Mouse (Mus musculus) embryonic fibroblast, embryonic 13.5 days (primary cell): ENCODE measurements around the gene Vars. TPM values are rescaled to one million over a fixed set of nuclear protein-coding genes. Genes with fewer than 3 reads are reported as not detected.
"Not testable (repeated sequence)": the region's sequence is repeated elsewhere in the genome, so short reads cannot be mapped to it uniquely, and the experiment has no call there.

Experiments
- H3K27ac ChIP-seq: 2 replicates; pipeline ENCODE4 v1.5.1; 2012; ENCODE audit warnings: low read length, control low read depth, inconsistent platforms; ENCODE audit not compliant: insufficient read depth
- H3K4me1 ChIP-seq: 2 replicates; pipeline ENCODE4 v1.6.1; 2011; ENCODE audit warnings: low read length; ENCODE audit not compliant: control insufficient read depth, insufficient read depth
- H3K4me3 ChIP-seq: 2 replicates; pipeline ENCODE4 v1.5.1; 2011; ENCODE audit warnings: mild to moderate bottlenecking, control low read depth, low read length; ENCODE audit not compliant: insufficient read depth
- CTCF ChIP-seq: IDR thresholded peaks from 2 replicates; pipeline ENCODE4 v1.5.1; 2011; ENCODE audit warnings: mild to moderate bottlenecking, control low read depth, low read length, moderate library complexity, borderline replicate concordance; ENCODE audit not compliant: insufficient read depth
- POLR2A ChIP-seq: IDR thresholded peaks from 2 replicates; pipeline ENCODE4 v1.6.1; 2011; ENCODE audit warnings: low read depth, mild to moderate bottlenecking, control low read depth, low read length, moderate library complexity
- polyA plus RNA-seq: library from polyadenylated mRNA; stranded (reverse); fragments of >200 nt; gene quantifications from 2 replicates; pipeline ENCODE4 v1.2.4, GENCODE M21; 2011; ENCODE audit warnings: low read depth; ENCODE audit not compliant: missing spikeins, insufficient read length

Vars gene
- polyA plus RNA-seq, 1 experiment: 81.3 TPM

DNA sequence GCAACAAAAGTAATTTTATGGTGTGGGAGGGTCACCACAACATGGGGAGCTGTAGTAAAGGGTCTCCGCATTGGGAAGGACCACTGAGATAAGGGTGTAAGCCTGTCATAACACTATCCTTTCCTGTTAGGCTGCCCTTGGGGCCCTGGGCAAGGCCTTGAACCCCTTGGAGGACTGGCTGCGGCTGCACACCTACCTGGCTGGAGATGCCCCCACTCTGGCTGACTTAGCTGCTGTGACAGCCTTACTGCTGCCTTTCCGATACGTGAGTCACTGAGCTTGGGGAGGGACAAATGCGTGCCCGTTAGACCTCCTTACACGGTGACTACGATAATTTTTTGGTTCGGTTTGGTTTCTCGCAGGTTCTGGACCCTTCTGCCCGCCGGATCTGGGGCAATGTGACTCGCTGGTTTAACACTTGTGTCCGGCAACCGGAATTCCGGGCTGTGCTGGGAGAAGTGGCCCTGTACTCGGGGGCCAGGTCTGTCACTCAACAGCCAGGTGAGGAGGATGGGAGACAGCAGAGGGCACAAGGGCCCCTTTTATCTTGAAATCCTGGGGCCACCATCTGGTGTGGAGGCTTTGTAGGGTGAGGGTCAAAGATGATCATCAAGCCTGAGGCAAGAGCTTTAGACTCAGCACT lies 3.4 kb downstream of the Vars start:
- no peak overlapping the region for H3K4me3 ChIP-seq

DNA sequence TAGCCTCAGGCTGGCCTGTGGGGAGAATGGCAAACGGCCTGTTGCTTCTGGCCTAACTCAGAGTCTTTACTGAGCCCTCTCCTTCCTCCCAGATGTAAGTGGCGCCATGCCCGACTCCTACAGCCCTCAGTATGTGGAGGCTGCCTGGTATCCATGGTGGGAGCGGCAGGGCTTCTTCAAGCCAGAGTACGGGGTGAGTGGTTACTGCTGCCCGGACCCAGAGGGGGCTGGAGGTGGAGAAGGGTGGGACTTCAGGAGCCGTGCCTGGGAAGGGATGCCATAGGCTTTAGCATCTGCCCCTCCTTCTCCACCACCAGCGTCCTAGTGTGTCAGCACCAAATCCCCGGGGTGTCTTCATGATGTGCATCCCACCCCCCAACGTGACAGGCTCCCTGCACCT lies 4.4 kb downstream of the Vars start:
- no peak overlapping the region for H3K27ac ChIP-seq
- TF ChIP-seq POLR2A: no peak
- TF ChIP-seq CTCF: no peak
- H3K4me3 ChIP-seq: no peak overlapping the region
- no peaks in the 10 kb centered on the region; the same call in 1 of the 2 replicates for H3K4me1 ChIP-seq

More for the DNA sequence above, 3.4 kb downstream of the Vars start:
- Histone ChIP-seq H3K27ac (no peak overlapping the region), H3K4me1 (peaks cover 2% of the 10 kb centered on the region; the same call in 1 of the 2 replicates)
- TF ChIP-seq CTCF (no peak), POLR2A (no peak)

DNA sequence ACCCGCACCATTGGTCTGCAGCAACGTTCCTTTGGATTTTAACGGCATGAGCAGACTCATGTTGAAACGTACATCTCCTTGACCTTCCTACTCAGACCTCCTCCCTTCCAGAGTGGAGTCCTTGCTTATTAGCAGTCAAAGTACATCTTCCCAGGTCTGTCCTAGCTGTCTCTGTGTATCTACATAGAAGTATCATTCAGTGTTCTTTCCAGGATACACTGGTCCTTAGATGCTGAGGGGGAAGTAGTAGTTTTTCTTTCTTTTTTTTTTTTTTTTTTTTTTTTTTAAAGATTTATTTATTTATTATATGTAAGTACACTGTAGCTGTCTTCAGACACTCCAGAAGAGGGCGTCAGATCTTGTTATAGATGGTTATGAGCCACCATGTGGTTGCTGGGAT lies 5.1 kb downstream of the Vars start:
- not testable (repeated sequence) for H3K27ac ChIP-seq, H3K4me3 ChIP-seq, H3K4me1 ChIP-seq

DNA sequence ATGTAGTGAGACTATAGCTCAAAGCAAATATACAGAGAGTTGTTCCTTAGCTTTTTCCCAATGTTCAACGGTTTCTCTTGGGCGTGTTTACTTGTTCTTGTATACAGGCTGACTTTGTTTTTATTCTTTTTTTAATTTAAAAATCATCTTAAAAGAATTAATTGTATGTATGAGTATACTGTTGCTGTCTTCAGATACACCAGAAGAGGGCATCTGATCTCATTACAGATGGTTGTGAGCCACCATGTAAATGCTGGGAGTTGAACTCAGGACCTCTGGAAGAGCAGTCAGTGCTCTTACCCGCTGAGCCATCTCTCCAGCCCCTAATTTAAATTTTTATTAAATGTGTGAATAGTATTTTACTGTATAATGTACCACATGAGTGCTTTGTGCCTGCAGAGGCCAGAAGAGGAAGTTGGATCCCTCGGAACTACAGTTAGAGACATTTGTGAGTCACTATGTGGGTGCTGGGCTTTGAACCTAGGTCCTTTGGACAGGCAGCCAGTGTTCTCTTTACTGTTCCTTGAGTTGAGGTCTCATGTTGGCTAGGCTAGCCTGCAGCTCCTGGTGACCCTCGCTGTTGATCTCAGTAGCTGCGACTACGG lies 6.7 kb downstream of the Vars start:
- Histone ChIP-seq H3K27ac (no peak overlapping the region), H3K4me3 (no peak overlapping the region), H3K4me1 (no peaks in the 10 kb centered on the region; the same call in 1 of the 2 replicates)
- TF ChIP-seq POLR2A: no peak
- no peak for TF ChIP-seq CTCF

DNA sequence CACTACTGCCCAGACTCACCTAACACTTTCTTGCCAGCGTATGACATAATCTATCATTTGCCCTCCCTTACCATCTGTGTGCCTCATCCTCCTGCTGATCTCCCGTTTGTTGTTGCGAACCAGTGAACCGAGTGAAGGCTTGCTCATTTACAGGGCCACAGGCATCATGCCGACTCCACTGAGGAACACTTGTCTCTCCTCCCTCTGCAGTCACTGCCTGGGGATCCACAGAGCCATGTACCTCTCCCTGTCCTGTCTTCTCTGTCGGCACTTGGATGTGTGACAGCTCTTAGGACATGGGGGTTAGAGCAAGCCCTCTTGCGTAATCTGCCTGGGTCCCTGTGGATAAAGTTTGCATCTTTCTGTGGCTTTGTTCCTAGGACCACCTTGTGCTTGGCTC lies 8.8 kb downstream of the Vars start:
- Histone ChIP-seq H3K27ac (no peak overlapping the region), H3K4me1 (no peaks in the 10 kb centered on the region), H3K4me3 (no peak overlapping the region)
- TF ChIP-seq CTCF: no peak
- no peak for TF ChIP-seq POLR2A

DNA sequence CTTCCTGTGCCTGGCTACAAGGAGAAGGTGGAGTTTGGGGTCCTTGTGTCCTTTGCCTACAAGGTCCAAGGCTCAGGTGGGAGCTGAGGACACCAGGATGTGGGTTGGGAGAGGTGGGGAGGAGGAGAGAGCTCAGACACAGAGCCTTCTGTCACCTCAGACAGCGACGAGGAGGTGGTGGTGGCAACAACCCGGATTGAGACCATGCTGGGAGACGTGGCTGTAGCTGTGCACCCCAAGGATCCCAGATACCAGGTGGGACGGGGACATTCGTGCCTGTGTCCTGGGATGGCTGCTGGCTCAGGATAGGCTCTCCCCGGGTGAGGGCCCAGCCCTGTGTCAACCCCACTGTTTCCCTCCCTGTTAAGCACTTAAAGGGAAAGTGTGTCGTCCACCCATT lies 10.7 kb downstream of the Vars start:
- no peak overlapping the region for H3K4me3 ChIP-seq
- TF ChIP-seq POLR2A (no peak), CTCF (no peak)
- H3K4me1 ChIP-seq: no peaks in the 10 kb centered on the region
- H3K27ac ChIP-seq: no peak overlapping the region

DNA sequence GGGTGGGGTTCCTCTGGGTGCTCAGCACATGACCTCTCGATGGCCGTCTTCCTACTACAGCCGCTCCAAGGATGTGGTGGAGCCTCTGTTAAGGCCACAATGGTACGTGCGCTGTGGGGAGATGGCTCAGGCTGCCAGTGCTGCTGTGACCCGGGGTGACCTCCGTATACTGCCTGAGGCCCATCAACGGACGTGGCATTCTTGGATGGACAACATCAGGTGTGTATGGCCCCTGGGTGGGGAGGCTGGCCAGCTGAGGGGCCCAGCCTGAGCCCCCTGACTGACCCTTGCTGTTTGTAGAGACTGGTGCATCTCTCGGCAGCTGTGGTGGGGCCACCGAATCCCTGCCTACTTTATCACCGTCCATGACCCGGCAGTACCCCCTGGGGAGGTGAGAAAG lies 11.6 kb downstream of the Vars start:
- Histone ChIP-seq H3K4me3 (no peak overlapping the region), H3K4me1 (no peaks in the 10 kb centered on the region), H3K27ac (no peak overlapping the region)
- TF ChIP-seq POLR2A (no peak), CTCF (no peak)

DNA sequence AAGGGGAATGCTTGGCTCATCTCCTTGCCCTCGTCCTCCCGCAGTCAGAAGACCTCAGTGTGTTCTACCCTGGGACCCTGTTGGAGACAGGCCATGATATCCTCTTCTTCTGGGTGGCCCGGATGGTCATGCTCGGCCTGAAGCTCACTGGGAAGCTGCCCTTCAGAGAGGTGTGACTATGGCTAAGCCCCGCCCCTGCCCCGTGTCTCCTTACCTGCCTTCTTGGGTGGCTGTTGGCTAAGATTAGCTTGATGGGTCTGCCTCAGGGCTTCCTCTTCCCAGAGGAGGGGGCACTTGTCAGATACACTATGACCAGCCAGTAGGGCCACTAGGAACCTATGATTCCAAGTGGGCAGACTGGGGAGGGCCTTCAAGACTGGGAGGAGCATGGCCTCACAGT lies 12.4 kb downstream of the Vars start:
- H3K27ac ChIP-seq: no peak overlapping the region
- no peak for TF ChIP-seq POLR2A
- no peak for TF ChIP-seq CTCF

DNA sequence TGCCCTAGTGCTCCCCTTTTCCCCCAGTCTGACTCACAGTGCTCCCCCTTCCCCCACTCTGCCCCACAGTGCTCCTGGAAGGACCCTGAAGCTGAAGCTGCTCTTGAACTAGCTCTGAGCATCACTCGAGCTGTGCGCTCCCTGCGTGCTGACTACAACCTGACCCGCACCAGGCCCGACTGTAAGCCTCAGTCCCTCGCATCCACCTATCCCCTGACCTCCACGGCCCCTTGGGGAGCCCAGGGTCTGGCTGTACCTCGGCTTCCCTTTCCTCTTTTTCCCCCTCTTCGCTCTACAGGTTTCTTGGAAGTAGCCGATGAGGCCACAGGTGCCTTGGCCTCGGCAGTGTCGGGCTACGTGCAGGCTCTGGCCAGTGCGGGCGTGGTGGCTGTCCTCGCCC lies 14.5 kb downstream of the Vars start:
- Histone ChIP-seq H3K4me1 (no peaks in the 10 kb centered on the region), H3K4me3 (no peak overlapping the region), H3K27ac (no peak overlapping the region)
- TF ChIP-seq POLR2A (no peak), CTCF (no peak)

More for the DNA sequence above, 12.4 kb downstream of the Vars start:
- H3K4me3 ChIP-seq: no peak overlapping the region
- no peaks in the 10 kb centered on the region for H3K4me1 ChIP-seq

DNA sequence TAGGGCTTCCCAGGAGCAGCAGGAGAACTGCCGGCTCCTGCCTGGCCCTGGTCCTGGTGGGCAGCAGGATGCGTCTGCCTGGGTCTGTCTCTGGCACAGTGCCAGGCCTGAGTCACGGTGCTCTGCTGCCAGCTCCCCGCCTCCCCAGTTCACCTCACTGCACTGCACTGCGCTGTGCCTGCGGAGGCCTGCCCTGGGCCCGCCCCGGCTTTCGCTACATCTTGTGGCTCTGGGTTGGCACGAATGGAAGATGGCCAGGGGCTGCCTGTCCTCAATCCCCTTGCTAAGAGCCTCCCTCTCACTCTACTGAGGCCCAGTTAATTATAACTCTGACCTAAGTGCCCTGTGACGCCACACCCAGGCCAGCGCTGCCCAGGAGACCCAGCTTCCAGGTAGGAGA lies 15.6 kb downstream of the Vars start, which contains the start of gene Vwa7:
Vwa7 (plus strand) TSS at position 204 of the 400 bp plus-strand sequence.
- no peak within 1 kb of the TSS for H3K4me3 ChIP-seq
- TF ChIP-seq POLR2A (no peak), CTCF (no peak)
- H3K4me1 ChIP-seq: no peaks in the 10 kb centered on the region
- no peak within 1 kb of the TSS for H3K27ac ChIP-seq
